Mouse (Mus musculus): ENCODE measurements at regions not wholly inside any gene's neighbourhood (a gene's known extent, or its start where the extent isn't known, plus 50 kb on each side); places are given as distances from the start of the nearest gene placed in this dataset.

DNA sequence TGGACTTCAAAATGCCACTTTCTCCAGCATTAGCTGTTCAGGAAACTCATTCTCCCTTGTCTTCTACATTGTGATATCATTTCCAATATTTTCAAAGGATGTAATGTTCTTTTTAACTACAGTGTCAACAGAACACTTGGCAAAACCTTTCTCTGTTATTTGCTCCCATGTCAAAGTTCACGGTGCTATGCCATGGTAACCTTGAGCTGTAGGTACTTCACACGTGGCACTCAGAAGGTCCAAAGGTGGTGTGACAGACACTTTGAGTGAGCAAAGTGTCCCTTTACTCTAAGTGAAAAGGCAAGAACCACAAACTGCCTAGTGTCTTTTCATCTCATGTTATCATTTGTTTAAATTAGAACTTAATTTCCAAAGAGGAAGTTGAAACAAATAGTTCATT lies 53.3 kb upstream of the Tram2 start:
- DNase-seq: no peak

DNA sequence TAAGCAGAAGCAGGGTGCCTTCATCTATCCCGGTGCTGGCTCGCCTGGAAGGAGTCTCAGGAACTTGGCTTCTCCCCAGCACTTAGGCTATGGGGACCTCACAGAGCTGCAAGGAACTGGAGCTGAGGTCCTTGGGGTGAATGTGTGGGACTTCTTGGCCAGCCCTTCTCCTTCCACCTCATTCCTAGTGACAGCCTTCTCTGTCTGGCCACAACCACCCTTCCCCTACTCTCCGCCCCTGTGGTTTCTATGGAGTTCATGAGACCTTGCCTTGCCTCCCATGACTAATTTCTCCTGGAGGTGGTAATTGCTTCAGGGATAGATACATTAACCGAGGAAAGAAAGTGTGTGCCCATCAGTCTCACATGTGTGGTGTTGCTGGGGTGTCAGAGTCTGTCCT lies 67.9 kb upstream of the Tram2 start:
- DNase-seq: no peak

- DNase-seq: peak; percentile 20
Measured at GRCm38 (mm10) chr1:21161742-21162141, 56.6 kb upstream of the Tmem14a start.

- DNase-seq: peak; percentile 86
Measured at GRCm38 (mm10) chr1:21166287-21166733, 52.1 kb upstream of the Tmem14a start.

DNA sequence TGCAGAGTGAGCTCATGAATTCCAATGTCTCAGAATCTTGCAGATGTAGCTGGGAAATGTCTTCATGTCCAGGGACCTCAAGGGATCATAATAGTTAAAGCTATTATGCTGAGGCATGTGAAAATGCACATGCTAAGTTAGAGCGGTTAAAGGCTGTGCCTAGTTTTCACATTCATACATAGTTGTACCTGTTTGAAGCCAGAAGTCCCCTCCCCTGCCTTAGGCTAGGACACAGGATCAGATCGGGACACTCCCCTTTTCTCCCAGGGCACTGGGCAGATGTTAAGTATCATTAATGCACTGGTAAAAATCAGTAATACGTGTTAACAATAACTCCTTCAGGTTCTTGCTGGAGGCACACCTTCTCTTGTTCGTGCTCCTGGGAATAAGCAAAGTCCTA lies 51.6 kb upstream of the Tmem14a start:
- no peak for DNase-seq
